Mouse (Mus musculus) lung, embryonic 14.5 days (tissue): Measurements from ENCODE around the gene Akap2. TPM values are rescaled to one million over a fixed set of nuclear protein-coding genes. Genes with fewer than 3 reads are reported as not detected.

ENCODE experiments used
- ATAC-seq: fragments of 200-750 bp; cut with Nextera tagmentation; 2 replicates; pipeline ENCODE4 v1.8.0; 2017; ENCODE audit warnings: mild to moderate bottlenecking, moderate TSS enrichment, moderate library complexity; ENCODE audit not compliant: insufficient read depth
- DNase-seq: peaks from one replicate; pipeline ENCODE4 v3.0.0-alpha.2; 2015
- H3K27ac ChIP-seq: fragments of 300-500 bp; sonication (generic); 2 replicates; pipeline ENCODE4 v1.5.1; 2014; ENCODE audit warnings: low read depth, mild to moderate bottlenecking, moderate library complexity
- H3K27me3 ChIP-seq: fragments of 300-500 bp; sonication (generic); 2 replicates; pipeline ENCODE4 v1.6.1; 2014; ENCODE audit warnings: low read length, control low read depth; ENCODE audit not compliant: insufficient read depth
- H3K36me3 ChIP-seq: fragments of 300-500 bp; sonication (generic); 2 replicates; pipeline ENCODE4 v1.6.1; 2014; ENCODE audit warnings: control low read depth; ENCODE audit not compliant: insufficient read depth
- H3K4me1 ChIP-seq: fragments of 300-500 bp; sonication (generic); 2 replicates; pipeline ENCODE4 v1.6.1; 2014; ENCODE audit warnings: antibody characterized with exemption, control low read depth; ENCODE audit not compliant: insufficient read depth
- H3K4me2 ChIP-seq: fragments of 300-500 bp; sonication (generic); 2 replicates; pipeline ENCODE4 v1.6.1; 2014; ENCODE audit warnings: mild to moderate bottlenecking
- H3K4me3 ChIP-seq: fragments of 300-500 bp; sonication (generic); 2 replicates; pipeline ENCODE4 v1.5.1; 2014; ENCODE audit warnings: low read depth, low read length
- H3K9ac ChIP-seq: fragments of 300-500 bp; sonication (generic); 2 replicates; pipeline ENCODE4 v1.6.1; 2014
- H3K9me3 ChIP-seq: fragments of 300-500 bp; sonication (generic); 2 replicates; pipeline ENCODE4 v1.6.1; 2016; ENCODE audit warnings: low read depth, low read length, control low read depth
- CTCF ChIP-seq: IDR thresholded peaks from 2 replicates; pipeline ENCODE4 v1.5.1; 2016; ENCODE audit warnings: antibody characterized with exemption, low read depth
- WGBS: fragments of 180-500 bp; shearing (Covaris S2); extraction: QIAGEN DNeasy Blood & Tissue Kit; methylation state at CpG from one replicate; pipeline ENCODE4 v1.1.7; 2014; 5-methylcytosine and 5-hydroxymethylcytosine counted together
- polyA plus RNA-seq: library from polyadenylated mRNA; unstranded; fragments of >200 nt; fragmentation: Nextera tagmentation; extraction: Ambion mirVana; gene quantifications from 2 replicates; pipeline ENCODE4 v1.2.1, GENCODE M21; 2014

Gene Akap2
- polyA plus RNA-seq, 1 experiment from 2014 or later = 51.9 TPM

DNA sequence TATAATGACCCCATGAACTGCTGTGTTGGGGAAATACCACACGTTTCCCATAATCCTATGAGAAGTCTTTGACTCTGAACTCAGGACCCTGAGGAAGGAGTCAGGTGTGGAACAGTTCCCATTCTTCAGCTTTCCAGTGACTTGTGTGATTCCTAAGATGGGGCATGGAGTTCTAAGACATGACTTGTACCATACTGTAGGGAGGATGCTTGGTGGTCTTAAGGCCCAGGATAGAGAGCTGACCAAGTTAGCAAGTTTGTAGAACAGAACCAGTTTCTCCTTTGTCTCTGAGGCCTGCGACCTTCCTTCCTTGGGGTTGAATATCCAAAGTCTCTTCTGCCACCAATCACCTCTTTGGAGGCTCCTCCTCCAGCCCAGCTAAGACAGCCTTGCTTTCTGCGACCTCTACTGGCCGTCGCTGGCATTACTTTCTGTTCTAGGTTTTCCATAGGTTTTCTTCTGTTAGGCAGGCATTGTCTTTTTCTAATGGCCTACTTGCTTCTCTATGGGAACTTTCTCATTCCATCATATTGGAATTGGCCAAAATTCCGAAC, 162.4 kb downstream of the Akap2 start:
- H3K27me3 ChIP-seq = no peaks in the 10 kb centered on the region
- H3K4me2 ChIP-seq = no peak overlapping the region
- ATAC-seq (peak; percentile 58; the same call in 1 of the 2 replicates), DNase-seq (peak; percentile 94)
- WGBS = 12% methylated on average over 6 of the region's 6 CpGs
- H3K4me3 ChIP-seq = no peak overlapping the region
- no peaks in the 10 kb centered on the region for H3K36me3 ChIP-seq
- H3K9ac ChIP-seq = no peak overlapping the region
- H3K9me3 ChIP-seq = no peaks in the 10 kb centered on the region
- TF ChIP-seq CTCF = peak; percentile 94
- peaks cover 6% of the 10 kb centered on the region; the same call in 1 of the 2 replicates for H3K4me1 ChIP-seq
- H3K27ac ChIP-seq = no peak overlapping the region

DNA sequence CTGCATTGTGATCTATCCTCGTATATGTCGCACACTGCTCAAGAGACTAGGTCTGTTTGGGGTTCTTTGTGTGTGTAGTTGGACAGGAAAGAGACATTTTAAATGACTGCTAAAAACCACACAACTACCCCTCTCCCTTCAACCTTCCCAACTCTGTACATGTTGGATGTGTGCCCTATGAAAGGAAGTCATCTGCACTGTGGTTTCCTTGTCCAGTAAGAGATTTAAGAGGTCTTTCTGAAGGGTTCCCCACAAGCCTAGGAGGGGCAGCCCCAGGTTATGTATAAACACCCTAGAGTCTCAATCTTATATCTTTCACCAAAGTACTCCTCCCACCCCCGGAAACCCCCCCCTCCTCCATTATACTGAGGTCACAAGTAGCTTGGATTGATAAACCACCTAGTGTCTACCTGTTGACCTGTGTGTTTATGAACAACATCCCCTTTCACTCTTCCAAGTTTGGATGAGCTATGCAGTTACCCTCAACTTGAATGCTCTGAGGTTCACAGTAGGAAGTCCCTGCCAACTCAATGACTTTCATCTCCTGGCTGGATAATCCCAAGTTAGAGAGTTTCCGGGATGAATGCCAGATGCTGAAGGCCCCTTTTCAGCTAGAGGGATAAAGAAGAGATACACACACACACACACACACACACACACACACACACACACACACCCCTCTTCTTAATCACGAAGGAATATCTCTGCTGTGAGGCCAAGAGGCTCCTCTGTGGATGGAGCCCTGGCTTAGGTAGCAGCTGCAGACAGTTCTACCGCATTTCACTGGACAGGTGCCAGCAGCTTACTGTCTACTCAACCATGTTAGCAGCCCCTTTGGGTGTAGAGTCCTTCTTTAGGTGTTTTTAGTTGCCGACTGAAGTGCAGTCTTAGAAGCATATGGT, 166.3 kb downstream of the Akap2 start:
- Histone ChIP-seq H3K27ac (peak overlapping the region; percentile 26; the same call in 1 of the 2 replicates), H3K4me2 (no peak overlapping the region), H3K9ac (no peak overlapping the region), H3K4me1 (peaks cover 14% of the 10 kb centered on the region; the same call in 1 of the 2 replicates), H3K27me3 (no peaks in the 10 kb centered on the region), H3K36me3 (no peaks in the 10 kb centered on the region), H3K4me3 (no peak overlapping the region), H3K9me3 (no peaks in the 10 kb centered on the region)
- ATAC-seq = peak; percentile 39; the same call in 1 of the 2 replicates
- peak; percentile 83 for DNase-seq
- no peak for TF ChIP-seq CTCF
- WGBS = 59% methylated on average over 7 of the region's 7 CpGs

DNA sequence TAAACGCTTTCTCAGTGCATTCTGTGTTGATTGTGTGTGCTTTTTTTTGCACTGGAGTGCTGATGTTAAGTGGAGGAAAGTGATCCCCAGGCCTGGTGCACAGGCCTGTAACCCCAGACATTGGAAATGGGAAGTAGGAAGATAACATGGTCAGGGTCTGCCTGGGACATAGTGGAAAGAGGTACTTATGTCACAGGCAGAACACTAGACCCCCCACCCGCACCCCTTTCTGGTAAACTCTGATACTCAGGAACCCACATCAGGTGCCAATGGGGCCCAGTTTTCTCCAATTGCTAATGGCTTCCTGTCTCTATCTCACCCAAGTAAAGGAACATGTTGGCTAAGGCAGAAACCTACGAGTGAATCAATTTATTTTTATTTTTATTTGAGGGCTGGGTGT, 167.1 kb downstream of the Akap2 start:
- Histone ChIP-seq H3K4me2 (no peak overlapping the region), H3K9me3 (no peaks in the 10 kb centered on the region), H3K27ac (no peak overlapping the region), H3K9ac (no peak overlapping the region), H3K27me3 (no peaks in the 10 kb centered on the region), H3K4me3 (no peak overlapping the region), H3K4me1 (peaks cover 14% of the 10 kb centered on the region; the same call in 1 of the 2 replicates), H3K36me3 (no peaks in the 10 kb centered on the region)
- no peak for TF ChIP-seq CTCF
- DNase-seq (no peak), ATAC-seq (no peak)
- 80% methylated on average over 3 of the region's 3 CpGs for WGBS

DNA sequence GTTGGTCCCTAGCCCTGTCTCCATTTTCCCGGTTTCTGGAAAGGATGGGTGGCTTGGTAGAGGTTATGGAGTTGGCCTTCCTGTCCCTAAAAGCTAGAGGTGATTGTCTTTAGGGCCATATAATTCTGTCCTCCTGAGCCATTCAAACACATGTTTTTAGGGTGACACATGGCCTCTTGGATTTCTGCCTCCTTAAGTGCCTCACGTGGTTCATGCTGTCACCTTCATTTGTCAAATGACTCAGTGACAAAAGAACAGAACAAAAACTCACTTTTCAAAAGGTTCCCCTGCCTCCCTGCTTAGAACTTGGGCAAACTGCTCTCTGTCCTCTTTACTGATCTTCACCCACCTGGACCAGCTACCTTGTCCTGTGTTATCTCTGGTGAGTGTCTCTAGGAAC, 167.7 kb downstream of the Akap2 start:
- DNase-seq (no peak), ATAC-seq (no peak)
- no peak overlapping the region for H3K4me2 ChIP-seq
- H3K4me1 ChIP-seq = peaks cover 14% of the 10 kb centered on the region; the same call in 1 of the 2 replicates
- no peak overlapping the region for H3K9ac ChIP-seq
- 62% methylated on average over 2 of the region's 2 CpGs for WGBS
- no peak overlapping the region for H3K27ac ChIP-seq
- no peaks in the 10 kb centered on the region for H3K27me3 ChIP-seq
- TF ChIP-seq CTCF = no peak
- no peak overlapping the region for H3K4me3 ChIP-seq
- no peaks in the 10 kb centered on the region for H3K36me3 ChIP-seq
- no peaks in the 10 kb centered on the region for H3K9me3 ChIP-seq

DNA sequence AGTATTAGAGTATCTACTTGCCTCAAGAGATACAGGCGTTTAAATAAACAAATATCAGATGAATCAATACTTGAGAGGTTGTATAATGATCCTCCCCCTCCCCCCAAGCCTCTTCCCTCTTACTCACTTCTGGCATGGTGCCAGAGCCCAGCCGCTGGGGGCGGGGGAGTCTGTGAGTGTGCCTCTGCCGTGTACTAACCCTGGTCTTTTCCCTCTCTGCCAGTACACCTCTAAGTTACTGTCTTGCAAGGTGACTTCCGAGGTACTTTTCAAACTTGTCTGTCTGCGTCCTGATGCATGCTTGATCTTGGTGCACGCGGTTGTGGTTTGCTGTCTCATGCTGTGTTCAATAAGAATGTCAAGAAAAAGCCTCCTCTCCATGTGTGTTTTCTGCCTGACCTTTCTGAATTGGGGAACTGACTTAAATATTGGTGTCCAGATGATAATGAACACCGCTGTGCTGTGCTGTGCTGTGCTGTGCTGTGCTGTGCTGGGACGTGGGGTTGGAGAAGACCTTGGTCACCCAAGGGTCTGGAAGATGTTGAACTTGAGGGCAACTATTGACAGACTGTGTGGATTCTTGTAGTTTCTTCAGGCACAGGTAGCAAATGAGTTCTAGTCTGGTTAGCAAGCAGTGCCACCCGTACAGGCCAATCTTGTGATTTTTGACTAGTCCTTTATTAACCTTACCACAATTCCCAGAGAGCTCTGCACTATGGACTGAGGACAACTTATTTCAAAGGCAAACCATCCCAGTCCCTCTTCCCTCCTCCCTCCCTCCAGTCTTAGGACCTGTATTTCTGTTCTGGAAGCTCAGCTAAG, 168.8 kb downstream of the Akap2 start:
- H3K4me1 ChIP-seq = peaks cover 14% of the 10 kb centered on the region; the same call in 1 of the 2 replicates
- ATAC-seq (0 out of 2 replicates have a peak, but pooled peaks have one; percentile 38), DNase-seq (peak; percentile 77)
- no peak for TF ChIP-seq CTCF
- H3K4me2 ChIP-seq = no peak overlapping the region
- H3K27me3 ChIP-seq = no peaks in the 10 kb centered on the region
- 42% methylated on average over 11 of the region's 11 CpGs for WGBS
- no peak overlapping the region for H3K4me3 ChIP-seq
- no peak overlapping the region for H3K9ac ChIP-seq
- H3K9me3 ChIP-seq = no peaks in the 10 kb centered on the region
- H3K36me3 ChIP-seq = no peaks in the 10 kb centered on the region
- H3K27ac ChIP-seq = no peak overlapping the region

DNA sequence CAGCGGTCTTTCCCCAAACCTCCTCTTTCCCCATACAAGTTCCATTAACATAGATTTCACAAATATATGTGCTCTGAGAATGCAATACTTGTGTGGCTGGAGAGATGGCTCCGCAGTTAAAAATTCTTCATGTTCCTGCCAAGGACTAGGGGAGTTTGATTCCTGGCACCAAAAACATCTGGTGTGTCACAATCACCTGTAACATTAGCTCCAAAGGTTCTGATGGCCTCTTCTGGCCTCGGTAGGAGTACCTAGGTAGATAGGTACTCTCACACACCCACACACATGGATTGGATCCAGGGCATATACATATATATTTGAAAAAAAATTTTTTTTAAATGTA, 169.4 kb downstream of the Akap2 start:
- Histone ChIP-seq H3K4me2 (no peak overlapping the region), H3K27me3 (no peaks in the 10 kb centered on the region), H3K9ac (no peak overlapping the region), H3K27ac (no peak overlapping the region), H3K4me1 (peaks cover 14% of the 10 kb centered on the region; the same call in 1 of the 2 replicates), H3K9me3 (no peaks in the 10 kb centered on the region), H3K4me3 (no peak overlapping the region), H3K36me3 (no peaks in the 10 kb centered on the region)
- no peak for ATAC-seq
- WGBS = 86% methylated on average over 3 of the region's 3 CpGs
- no peak for TF ChIP-seq CTCF
- no peak for DNase-seq
